Mouse (Mus musculus): ENCODE results near the gene Rnf225.

DNA sequence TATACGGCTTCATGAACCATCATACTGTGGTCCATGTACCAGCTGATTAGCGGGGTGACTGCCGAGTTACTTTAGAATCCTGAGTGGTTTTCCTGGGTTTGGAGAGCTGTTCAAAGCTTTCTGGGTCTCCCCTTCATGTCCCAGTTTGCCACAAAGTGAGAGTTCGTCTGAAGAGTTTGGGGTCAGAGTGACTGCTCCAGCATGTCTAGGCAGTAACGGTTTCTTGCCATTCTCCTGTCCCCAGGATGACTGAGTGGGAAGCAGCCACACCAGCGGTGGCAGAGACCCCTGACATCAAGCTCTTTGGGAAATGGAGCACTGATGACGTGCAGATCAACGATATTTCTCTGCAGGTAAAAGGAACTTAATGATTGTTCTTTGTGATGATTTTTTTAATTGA lies 4.5 kb upstream of the Rnf225 start:
- TF ChIP-seq CTCF (IDR thresholded peaks at IDR 0.05; ENCODE audit: low read depth, low read length) (no peak), POLR2A (IDR thresholded peaks at IDR 0.05; ENCODE audit: extremely low read depth, insufficient read depth, low read length) (no peak)
